Mouse (Mus musculus) neural tube, embryonic 11.5 days (tissue): Measurements from ENCODE around the gene Angptl3. TPM values are rescaled to one million over a fixed set of nuclear protein-coding genes. Genes with fewer than 3 reads are reported as not detected.

ENCODE experiments used
- ATAC-seq: fragments of 200-750 bp; cut with Nextera tagmentation; 2 replicates; pipeline ENCODE4 v1.8.0; 2017; ENCODE audit warnings: moderate number of reproducible peaks, mild to moderate bottlenecking, moderate TSS enrichment, moderate library complexity; ENCODE audit not compliant: insufficient read depth, low FRiP score, low TSS enrichment
- DNase-seq: peaks from one replicate; pipeline ENCODE4 v3.0.0-alpha.2; 2015; ENCODE audit warnings: low spot score
- H3K27ac ChIP-seq: fragments of 300-500 bp; sonication (generic); 2 replicates; pipeline ENCODE4 v1.5.1; 2014; ENCODE audit warnings: low read depth, mild to moderate bottlenecking, low read length
- H3K27me3 ChIP-seq: fragments of 300-500 bp; sonication (generic); 2 replicates; pipeline ENCODE4 v1.6.1; 2014; ENCODE audit warnings: mild to moderate bottlenecking, low read length, mixed read lengths; ENCODE audit not compliant: control insufficient read depth, insufficient read depth
- H3K36me3 ChIP-seq: fragments of 300-500 bp; sonication (generic); 2 replicates; pipeline ENCODE4 v1.6.1; 2014; ENCODE audit warnings: mild to moderate bottlenecking, low read length, moderate library complexity, mixed read lengths; ENCODE audit not compliant: control insufficient read depth, insufficient read depth
- H3K4me1 ChIP-seq: fragments of 300-500 bp; sonication (generic); 2 replicates; pipeline ENCODE4 v1.6.1; 2014; ENCODE audit warnings: low read length, mixed read lengths; ENCODE audit not compliant: control insufficient read depth, insufficient read depth
- H3K4me2 ChIP-seq: fragments of 300-500 bp; sonication (generic); 2 replicates; pipeline ENCODE4 v1.6.1; 2014; ENCODE audit warnings: low read depth, mild to moderate bottlenecking, moderate library complexity
- H3K4me3 ChIP-seq: fragments of 300-500 bp; sonication (generic); 2 replicates; pipeline ENCODE4 v1.5.1; 2014; ENCODE audit warnings: low read depth, low read length
- H3K9ac ChIP-seq: fragments of 300-500 bp; sonication (generic); 2 replicates; pipeline ENCODE4 v1.6.1; 2014; ENCODE audit warnings: mild to moderate bottlenecking, low read length
- H3K9me3 ChIP-seq: fragments of 300-500 bp; sonication (generic); 2 replicates; pipeline ENCODE4 v1.6.1; 2016; ENCODE audit warnings: low read length; ENCODE audit not compliant: control insufficient read depth
- WGBS: fragments of 180-500 bp; shearing (Covaris S2); extraction: QIAGEN DNeasy Blood & Tissue Kit; methylation state at CpG from one replicate; pipeline ENCODE4 v1.1.7; 2014; 5-methylcytosine and 5-hydroxymethylcytosine counted together
- polyA plus RNA-seq: library from polyadenylated mRNA; unstranded; fragments of >200 nt; fragmentation: Nextera tagmentation; extraction: Ambion mirVana; gene quantifications from 2 replicates; pipeline ENCODE4 v1.2.1, GENCODE M21; 2014

The Angptl3 gene
- polyA plus RNA-seq, 1 experiment from 2014 or later, result 0.58 TPM

DNA sequence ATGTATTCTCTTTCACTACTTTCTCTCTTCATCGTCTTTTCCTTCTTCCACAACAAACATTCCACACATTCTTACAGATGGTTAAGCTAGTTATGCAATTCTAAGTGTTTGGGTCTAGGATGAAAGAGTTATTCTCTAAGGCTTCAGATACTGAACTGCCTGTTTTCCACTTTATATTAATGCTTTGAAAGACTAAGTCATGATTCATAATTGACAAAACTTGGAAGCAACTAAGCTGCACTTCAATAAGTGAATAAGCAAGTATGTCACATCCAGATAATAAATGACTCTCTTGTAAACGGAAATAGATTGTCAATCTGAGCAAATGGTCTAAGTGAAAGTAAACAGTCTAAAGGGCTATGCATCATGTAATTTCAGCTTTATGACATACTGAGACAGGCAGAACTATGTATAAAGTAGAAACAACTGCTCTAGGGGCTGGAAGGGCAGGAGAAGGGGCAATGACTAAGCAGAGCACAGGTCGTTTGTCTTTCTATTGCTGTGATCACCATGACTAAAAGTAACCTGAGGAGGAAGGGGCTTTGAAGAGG lies 60.5 kb downstream of the Angptl3 start:
- H3K4me1 ChIP-seq, result no peaks in the 10 kb centered on the region
- H3K4me3 ChIP-seq, result no peak overlapping the region
- H3K27me3 ChIP-seq, result no peaks in the 10 kb centered on the region
- H3K9me3 ChIP-seq, result no peaks in the 10 kb centered on the region
- no peak overlapping the region for H3K27ac ChIP-seq
- H3K36me3 ChIP-seq, result no peaks in the 10 kb centered on the region
- H3K9ac ChIP-seq, result no peak overlapping the region
- no peak overlapping the region for H3K4me2 ChIP-seq
- ATAC-seq (no peak), DNase-seq (no peak)
- 58% methylated on average over 3 of the region's 3 CpGs for WGBS

DNA sequence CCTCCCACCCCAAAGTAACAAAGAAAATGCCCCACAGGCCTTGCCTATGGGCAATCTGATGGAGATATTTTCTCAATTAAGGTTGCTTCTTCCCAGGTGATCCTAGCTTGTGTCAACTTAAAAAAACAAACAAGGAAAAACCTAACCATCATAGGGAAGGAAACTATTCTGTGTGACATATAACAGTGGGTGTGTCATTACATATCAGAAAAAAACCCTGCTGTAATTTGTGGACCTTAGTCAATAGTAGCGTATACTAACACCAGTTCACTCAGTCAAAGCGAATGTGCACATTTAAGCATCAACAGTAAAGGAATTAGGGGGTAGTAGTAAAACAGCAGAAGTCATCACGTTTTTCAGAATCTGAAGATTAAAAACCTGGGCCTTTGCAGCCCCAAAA lies 61.0 kb downstream of the Angptl3 start:
- Histone ChIP-seq H3K4me3 (no peak overlapping the region), H3K9me3 (no peaks in the 10 kb centered on the region), H3K27me3 (no peaks in the 10 kb centered on the region), H3K4me2 (no peak overlapping the region), H3K36me3 (no peaks in the 10 kb centered on the region), H3K9ac (no peak overlapping the region), H3K27ac (no peak overlapping the region), H3K4me1 (no peaks in the 10 kb centered on the region)
- 86% methylated on average over 3 of the region's 3 CpGs for WGBS
- ATAC-seq, result no peak
- no peak for DNase-seq

Other genes with a start within 250 kb of the Angptl3 start
- gene Kank4, start 213.4 kb upstream of the Angptl3 start, polyA plus RNA-seq, result 0.98 and 0.99 TPM in 2 replicates
- not detected in 2 replicates for gene I0C0044D17Rik, start 207.1 kb upstream of the Angptl3 start, polyA plus RNA-seq
- 114 and 120 TPM in 2 replicates for gene Usp1, start 107.1 kb upstream of the Angptl3 start, polyA plus RNA-seq
- 108 and 114 TPM in 2 replicates for gene Dock7, start 90.0 kb downstream of the Angptl3 start, polyA plus RNA-seq
- gene Atg4c, start 163.0 kb downstream of the Angptl3 start, polyA plus RNA-seq, result 14.7 and 17.2 TPM in 2 replicates